Mouse (Mus musculus): ENCODE results near the gene Svop.

DNA sequence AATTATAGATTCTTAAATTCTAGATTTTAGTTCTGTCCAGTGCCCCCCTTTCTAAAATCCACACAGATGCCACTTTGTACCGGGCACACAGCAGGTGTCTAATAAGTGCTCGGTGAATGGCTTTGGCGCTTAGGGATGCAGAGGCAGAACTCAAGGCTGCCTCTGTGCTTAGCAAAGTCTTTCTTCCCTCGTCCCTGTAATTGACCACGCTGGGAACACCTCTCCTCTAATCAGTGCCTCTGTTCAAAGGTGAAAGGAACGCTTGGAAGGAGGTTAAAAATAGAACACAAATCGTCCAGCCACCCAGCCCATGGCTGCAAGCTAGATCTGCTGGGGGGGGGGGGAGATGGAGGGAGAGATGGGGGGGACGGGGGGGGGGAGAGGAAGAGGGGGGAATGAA, 50.9 kb downstream of the Svop start:
- no peak for TF ChIP-seq MYOG (IDR thresholded peaks at IDR 0.05; ENCODE audit: control insufficient read depth, extremely low read depth, insufficient read length)
- TF ChIP-seq CTCF (IDR thresholded peaks at IDR 0.05; ENCODE audit: control insufficient read depth, insufficient read depth, insufficient read length) = no peak
- no peak for TF ChIP-seq MAX (IDR thresholded peaks at IDR 0.05)
- no peak for TF ChIP-seq USF1 (IDR thresholded peaks at IDR 0.05; ENCODE audit: low read depth)
- no peak for TF ChIP-seq MYOD1 (IDR thresholded peaks at IDR 0.05; ENCODE audit: control insufficient read depth, insufficient read length, low read depth)
- TF ChIP-seq CEBPB (IDR thresholded peaks at IDR 0.05; ENCODE audit: low read depth) = no peak

Measured in C2C12 (cell line).